Comparison of ENCODE assay signal across 1 mouse cellular context in the genomic region with DNA sequence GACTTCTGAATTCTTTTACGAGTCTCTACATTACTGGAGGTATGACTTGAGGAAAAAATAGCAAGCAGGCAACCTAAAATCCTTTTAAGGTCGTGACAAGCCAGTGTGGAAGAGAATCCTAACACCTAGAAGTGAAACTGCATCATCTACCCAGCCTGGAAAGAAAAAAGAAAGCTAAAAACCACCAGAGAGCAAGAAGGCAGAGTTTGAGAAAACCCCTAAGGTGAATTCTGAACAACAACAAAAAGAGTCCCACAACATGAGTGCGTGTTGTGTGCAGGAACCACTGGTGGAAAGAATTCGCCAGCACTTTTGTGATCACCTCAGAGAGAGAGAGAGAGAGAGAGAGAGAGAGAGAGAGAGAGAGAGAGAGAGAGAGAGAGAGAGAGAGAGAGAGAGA.
TF ChIP-seq lines count a peak whose summit lies in the region.

No protein-coding gene starts in this region.

TF ChIP-seq in CH12.LX, 34 proteins besides CTCF, POLR2A, EP300 and RAD21 (continued from another document):
- no peak; the same call in 1 of the 2 replicates for TF ChIP-seq SMC3 (IDR thresholded peaks at IDR 0.05; ENCODE audit: low read depth, low read length)
- TF ChIP-seq KAT2A (IDR thresholded peaks at IDR 0.05; ENCODE audit: insufficient replicate concordance, low read length): no peak
- TF ChIP-seq TCF12 (IDR thresholded peaks at IDR 0.05; ENCODE audit: low read depth, low read length): peak; percentile 77
- no peak for TF ChIP-seq SIN3A (IDR thresholded peaks at IDR 0.05; ENCODE audit: low read length)
- no peak for TF ChIP-seq ELF1 (IDR thresholded peaks at IDR 0.05; ENCODE audit: low read depth, low read length)
